Mouse (Mus musculus): ENCODE data around the gene AI597479.

DNA sequence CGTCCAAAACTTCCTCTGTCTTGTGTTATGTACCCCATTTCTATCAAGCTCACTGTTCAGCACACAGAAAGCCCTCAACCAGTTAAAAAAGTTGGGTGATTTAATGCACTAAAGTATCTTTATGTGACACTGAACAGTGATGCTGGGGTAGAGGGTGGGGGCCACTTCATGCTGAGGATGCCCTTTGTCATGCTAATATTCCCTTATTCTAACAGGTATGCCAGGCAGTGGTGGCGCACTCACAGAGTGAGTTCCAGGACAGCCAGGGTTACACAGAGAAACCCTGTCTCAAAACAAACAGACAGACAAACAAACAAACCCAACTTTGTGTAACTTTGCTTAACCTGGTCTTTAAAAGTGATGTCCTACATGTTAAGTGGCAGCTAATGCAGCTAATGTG, 4.3 kb upstream of the AI597479 start:
- TF ChIP-seq CTCF (IDR thresholded peaks at IDR 0.05; ENCODE audit: low read depth) = no peak
- no peak for TF ChIP-seq EP300 (IDR thresholded peaks at IDR 0.05; ENCODE audit: low read depth)

Measured in liver, postnatal 0 days (tissue).